Mouse (Mus musculus) cerebellum, postnatal 25 days (tissue): ENCODE measurements around the gene Osbpl8.
"Not testable (repeated sequence)": the region's sequence is repeated elsewhere in the genome, so short reads cannot be mapped to it uniquely, and the experiment has no call there.

ENCODE experiments used
- DNase-seq, 2 experiments: peaks; one replicate each; pipeline ENCODE4 v3.0.0; 2021; ENCODE audit warnings: mixed read lengths in 2 of 2

The Osbpl8 gene

DNA sequence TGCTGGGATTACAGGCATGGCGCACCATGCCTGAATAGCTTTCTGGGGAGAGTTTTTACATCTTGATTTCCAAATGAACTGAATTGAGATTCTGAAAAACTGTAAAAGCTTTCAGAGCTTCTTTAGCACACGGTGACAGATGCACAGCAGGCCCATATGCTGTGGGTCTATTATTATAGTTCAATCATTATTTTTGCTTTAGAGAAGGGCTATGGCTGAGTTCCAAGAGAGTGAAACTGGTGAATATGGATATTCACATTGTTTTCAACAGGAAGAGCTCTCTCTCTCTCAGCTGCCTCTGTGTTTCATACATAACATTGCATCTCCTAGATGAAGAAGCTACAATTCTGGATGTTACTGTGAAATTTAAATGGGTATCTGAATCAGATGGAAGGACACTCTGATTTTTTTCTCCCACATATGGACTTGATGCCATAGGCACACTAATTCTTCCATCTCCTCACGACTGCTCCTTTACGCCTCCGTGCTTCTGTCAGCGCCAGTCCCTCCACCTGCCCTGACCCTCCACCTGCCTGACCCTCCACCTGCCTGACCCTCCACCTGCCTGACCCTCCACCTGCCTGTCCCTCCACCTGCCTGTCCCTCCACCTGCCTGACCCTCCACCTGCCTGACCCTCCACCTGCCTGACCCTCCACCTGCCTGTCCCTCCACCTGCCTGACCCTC, 25.7 kb downstream of the Osbpl8 start:
- peak in 1 of 2 experiments; percentile 63 for DNase-seq

DNA sequence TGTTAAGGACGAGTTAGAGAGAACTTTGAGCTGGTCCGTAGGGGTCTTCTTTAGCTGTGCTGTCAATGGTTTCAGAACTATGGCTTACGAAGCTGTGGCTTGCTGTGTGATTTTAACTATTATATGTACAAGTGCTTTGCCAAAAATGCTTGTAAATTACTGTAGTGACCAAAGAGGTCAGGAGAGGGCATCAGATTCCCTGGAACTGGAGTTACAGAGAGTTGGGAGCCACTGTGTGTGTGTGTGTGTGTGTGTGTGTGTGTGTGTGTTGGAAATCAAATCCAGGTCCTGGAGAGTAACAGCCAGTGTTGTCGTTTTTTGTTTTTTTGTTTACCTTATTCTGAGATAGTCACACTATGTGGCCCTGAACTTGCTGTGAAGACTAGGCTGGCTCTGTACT, 29.0 kb downstream of the Osbpl8 start:
- no peak for DNase-seq

DNA sequence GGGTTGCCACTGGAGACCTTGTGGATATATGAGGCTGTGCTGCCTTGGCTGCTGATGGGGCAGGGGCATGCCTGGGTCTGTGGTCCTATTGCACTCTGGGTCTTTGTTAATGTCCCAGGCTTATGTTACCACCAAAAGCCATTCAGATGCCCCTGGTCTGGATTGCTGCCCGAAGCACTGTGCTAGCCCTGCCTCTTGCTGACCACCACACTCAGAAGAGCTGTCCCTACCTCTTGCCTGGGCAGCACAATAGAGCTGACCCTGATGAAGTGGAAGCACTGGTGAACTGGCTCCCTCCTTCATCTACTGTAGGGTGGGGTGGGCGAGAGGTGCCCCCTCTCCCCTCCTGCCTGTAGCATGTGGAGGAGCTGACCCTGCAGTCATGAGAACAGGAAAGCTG, 31.6 kb downstream of the Osbpl8 start:
- no peak for DNase-seq

DNA sequence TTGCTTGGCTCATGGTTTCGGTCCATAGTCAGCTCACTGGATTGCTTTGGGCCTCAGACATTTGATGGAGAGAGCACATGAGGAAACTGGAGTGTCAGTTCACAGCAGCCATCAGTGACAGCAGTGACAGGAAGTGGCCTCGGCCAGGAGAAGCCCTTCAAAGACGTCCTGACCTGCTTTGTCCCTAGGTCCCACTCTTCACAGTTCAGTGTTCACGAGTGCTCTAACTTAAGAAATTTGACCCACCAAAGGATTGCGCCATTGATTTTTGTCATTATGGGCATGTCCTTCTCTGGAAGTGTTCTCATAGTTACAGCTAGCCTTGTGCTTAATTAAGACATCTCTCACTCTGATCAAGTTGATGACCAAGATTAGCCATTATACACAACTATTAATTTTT, 34.2 kb downstream of the Osbpl8 start:
- not testable (repeated sequence) for DNase-seq

DNA sequence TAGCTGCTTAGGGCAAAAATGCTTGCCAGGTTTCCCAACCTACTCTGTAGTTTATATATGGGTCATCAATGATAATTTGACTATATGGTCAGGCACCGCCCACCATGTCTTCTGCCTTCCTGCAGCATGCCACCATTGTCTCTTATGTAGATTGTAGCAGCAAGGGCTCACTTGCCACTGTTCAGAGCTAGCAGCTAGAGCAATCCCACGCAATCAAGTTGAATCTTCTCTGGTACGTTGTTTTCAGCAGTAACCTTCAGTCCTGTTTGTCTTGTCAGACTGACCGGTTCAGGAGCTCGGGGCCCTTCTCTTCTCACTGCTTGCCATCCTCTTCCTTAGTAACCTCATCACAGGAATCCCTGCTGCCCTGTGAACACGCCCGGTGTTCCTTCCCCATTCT, 36.6 kb downstream of the Osbpl8 start:
- DNase-seq, result no peak

DNA sequence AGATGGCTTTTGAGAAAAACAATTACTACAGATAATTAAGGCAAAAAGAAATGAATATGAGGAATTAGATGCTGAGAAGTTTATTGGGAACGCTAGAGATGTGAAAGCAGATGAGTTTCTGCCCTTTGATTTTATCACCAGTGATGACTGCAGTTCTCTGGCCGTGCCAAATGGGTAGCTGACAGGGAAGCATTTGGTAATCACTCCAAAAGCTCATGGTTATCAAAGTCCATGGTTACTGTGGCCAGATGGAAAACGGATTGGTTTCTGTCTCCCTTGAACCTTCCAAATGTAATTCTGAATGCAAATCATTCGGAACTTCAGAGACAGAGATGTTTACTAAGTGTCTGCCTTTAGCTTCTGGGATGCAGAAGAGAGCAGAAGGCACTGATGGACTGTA, 37.1 kb downstream of the Osbpl8 start:
- DNase-seq, result no peak

DNA sequence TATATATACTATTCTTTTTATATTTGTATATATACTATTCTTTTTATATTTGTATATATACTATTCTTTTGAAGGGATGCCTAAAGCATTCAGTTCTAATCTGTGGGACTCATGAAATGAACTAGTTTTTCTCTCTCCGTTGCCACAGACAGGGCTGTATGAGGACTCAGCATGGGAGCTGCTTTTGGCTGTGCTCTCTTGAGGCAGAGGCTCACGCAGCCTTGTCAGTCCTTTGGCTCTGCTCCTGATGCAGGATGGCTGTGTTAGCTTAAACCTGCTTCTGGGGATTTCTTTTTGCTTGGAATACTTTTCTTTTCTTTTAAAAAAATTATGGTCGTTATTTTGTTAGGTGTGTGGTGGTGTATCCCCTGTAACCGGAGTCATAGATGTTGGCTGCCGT, 39.5 kb downstream of the Osbpl8 start:
- peak; percentile 53 to 69 for DNase-seq

DNA sequence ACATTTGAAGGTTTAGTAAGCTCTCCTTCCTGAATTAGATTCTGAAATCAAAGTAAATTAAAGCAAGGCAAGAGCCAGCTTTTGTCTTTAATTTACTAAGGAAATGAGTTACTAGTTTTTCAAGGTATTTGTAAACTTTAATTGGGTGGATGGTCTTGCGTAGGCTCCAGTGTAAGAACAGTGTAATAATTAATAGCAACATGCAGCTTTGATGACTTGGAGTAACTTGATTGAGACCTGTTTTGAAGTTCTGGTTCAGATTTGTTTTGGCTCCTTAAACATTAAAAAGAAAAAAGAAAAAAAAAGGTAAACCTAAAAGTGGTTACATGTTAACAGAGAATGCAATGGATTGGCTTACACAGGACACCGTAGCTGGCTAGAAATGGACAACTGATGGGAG, 40.9 kb downstream of the Osbpl8 start:
- DNase-seq, result no peak

GRCm38 (mm10) chr10:111207386-111207785, 42.8 kb downstream of the Osbpl8 start:
- DNase-seq, result no peak

GRCm38 (mm10) chr10:111214084-111214483, 49.5 kb downstream of the Osbpl8 start:
- DNase-seq, result no peak

DNA sequence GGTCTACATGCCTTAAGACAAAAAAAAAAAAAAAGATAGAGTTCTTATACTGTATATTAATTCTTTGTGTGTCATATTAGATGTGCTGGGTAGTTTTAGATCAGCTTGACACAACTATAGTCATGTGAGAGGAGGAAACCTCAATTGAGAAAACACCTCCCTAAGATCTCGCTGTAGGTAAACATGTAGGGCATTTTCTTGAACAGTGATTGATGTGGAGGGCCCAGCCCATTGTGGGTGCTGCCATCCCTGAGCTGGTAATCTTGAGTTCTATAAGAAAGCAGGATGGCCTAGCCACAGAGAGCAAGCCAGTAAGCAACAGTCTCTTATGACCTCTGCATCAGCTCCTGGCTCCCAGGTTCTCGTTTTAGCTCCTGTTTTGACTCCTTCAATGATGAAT, 50.1 kb downstream of the Osbpl8 start:
- no peak for DNase-seq

GRCm38 (mm10) chr10:111215572-111215971, 51.0 kb downstream of the Osbpl8 start:
- DNase-seq, result no peak

- DNase-seq, result no peak
Observed at GRCm38 (mm10) chr10:111216111-111216510, 51.6 kb downstream of the Osbpl8 start.

DNA sequence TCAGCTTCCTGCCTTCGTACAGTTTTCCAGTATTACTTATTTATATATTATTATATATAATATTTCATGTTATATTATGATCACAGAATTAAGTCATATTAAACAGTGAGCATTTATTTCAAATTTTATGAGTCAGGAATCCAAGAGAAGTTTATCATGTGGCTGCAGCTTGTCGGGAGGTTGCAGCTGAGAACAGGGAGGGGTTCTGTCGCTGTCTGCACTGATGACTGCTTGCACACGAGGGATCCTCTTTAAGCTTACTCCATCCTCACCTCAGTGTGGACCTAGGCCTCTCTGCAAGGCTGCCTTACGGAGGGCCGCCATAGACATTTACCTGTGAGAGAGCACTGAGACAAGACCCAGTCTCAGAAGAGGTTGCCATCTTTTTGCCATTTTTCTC, 58.0 kb downstream of the Osbpl8 start:
- no peak for DNase-seq

GRCm38 (mm10) chr10:111223218-111223830, 58.8 kb downstream of the Osbpl8 start:
- no peak for DNase-seq

- no peak for DNase-seq
Observed at GRCm38 (mm10) chr10:111224696-111225095, 60.1 kb downstream of the Osbpl8 start.

GRCm38 (mm10) chr10:111226508-111226907, 62.0 kb downstream of the Osbpl8 start:
- DNase-seq, result peak; percentile 89 to 94

DNA sequence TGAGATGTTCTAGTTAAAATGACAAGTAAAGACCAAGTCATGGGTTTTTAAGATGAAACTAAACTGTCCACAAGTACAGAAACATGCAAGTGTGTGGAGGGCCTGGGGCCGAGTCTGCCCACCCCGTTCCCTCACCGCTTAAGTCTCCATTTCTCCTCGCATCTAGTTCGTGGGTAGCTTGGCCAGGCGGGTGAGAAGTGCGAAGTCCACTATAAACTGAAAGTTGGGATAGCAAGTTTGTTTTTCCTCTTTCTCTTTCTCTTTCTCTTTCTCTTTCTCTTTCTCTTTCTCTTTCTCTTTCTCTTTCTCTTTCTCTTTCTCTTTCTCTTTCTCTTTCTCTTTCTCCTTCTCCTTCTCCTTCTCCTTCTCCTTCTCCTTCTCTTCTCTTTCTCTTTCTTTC, 67.7 kb downstream of the Osbpl8 start:
- not testable (repeated sequence) for DNase-seq

GRCm38 (mm10) chr10:111233476-111234130, 69.1 kb downstream of the Osbpl8 start:
- DNase-seq, result no peak

DNA sequence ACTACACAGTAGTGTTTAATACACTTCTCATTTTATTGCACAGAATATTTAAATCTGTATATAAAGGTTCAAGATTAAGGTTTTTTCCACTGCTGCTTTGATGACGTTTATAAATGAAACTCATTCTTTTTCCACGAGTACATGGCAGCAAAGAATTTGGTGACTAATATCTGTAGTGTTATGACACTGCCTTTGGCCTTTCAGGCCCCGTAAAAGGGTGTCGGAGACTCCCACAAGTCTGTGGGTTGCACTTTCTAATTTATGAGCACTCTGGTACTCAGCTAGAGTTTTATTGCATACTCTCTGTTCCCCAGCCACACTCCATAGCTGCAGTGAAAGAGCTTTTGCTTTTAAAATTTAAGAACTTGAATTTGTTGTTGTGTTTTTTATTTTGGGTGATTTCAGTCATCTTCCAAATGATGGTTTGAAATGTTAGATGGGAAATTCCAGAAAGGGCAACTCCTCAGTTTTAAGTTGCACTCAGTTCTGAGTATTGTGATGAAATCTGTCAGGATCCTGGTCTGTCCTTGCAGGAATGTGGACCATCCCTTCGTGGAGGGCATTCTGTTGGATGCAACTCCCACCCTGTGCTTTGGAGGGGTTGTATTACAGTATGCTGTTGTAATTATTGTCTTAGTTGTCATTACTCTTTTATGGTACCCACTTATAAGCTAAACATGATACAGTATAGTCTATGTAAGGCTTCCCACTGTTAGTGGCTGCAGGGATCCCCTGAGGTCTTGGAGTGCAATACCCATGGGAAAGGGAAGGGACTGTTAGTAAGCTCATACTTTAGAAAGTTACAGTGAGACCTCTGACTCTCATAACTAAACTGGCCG, 70.1 kb downstream of the Osbpl8 start:
- DNase-seq, result no peak

DNA sequence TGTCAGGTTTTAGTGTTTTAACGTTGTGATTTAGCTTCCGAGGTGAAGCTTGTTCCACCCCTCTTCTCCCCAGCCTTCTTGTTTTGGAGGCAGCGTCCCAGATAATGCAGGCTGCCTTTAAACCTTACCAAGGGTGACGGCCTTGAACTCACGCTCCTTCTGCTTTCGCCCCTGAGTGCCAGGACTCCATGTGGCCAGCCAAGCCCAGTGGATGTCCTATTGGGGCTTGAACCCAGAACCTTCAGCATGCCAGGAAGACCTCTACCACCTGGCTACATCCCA, 70.7 kb downstream of the Osbpl8 start:
- DNase-seq, result no peak

DNA sequence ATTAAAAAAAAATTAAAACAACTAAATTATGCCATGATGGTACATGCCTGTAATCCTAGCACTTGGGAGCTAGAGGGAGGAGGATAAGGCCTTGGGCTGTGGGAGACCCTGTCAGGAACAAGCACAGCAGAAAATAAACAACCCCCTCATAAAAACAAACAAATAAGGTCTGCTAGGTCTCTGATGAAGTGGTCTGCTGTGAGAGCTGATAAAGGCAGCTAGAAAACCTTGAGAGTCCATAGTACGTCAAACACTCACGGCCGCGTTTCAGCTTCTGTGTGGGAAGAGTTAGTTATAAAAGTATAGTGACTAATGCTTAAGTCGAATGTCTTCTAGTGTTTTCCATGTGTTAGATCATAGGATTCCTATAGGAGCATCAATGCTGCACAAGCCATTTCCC, 72.9 kb downstream of the Osbpl8 start:
- no peak for DNase-seq

DNA sequence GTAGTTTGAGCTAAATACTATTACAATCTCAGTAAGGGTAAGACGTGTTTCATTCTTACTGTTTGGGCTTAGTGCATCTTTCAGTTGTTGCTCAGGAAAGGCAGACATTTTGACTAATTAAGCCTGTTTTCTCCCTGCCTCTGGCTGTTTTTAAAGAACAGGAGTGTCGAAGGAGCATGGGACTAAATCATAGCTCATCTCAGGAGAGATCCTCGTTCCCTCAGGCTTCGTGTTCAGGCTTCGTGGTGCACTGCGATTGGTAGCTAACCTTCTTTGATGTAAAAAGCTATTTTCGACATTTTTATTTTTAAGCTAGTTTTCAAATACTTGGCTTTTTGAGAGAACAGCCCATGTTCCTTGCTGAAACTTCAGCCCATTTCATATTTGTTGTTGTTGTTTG, 78.1 kb downstream of the Osbpl8 start:
- no peak for DNase-seq

DNA sequence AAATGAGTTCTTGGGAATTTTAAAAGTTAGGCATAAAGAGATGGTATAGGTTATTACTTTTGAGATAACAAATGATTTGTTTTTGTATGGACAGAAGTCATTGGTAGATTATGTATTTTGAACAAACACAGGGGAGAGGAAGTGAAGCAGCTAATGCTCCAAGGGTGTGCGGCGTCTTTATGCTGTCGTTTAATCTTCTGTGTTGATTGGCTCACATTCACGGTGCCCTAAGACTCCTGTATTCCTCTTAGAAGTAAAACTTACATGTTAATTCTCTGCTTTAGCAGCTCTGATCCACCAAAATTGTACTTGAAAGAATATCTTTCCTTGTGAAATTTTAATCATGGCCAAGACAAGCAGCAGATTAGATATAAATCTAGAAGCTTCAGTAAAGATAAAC, 83.1 kb downstream of the Osbpl8 start:
- DNase-seq, result no peak
